Mouse (Mus musculus): ENCODE measurements around the gene Creb5. TPM values are rescaled to one million over a fixed set of nuclear protein-coding genes. Genes with fewer than 3 reads are reported as not detected.
A peak's percentile ranks its signal among the peaks of the same experiment; 100 is the strongest.

Creb5 gene
- polyA plus RNA-seq, 1 experiment from 2014 or later = 0.20 TPM

DNA sequence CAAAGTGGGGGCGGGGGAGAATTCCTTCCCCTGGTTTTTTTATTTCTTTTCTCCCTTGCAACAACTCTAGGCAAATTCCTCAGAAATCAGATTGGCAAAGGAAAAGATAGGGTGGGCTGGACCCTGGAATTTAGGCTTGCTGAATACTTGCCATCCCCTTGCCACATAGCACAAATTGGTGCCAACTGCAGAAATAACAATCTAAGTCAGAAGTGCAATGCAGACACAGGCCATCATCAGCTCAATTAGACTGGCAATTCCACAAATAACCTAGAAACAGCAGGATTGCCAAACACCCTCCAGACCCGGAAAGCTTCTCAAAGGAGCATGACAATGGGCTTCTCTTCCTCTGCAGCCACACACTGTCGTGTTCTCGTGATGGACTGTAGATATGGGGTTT is 15.4 kb upstream of the Creb5 start:
- Histone ChIP-seq H3K4me3 (ENCODE audit: low read depth, low read length) (no peak overlapping the region), H3K4me2 (ENCODE audit: low read depth, low read length) (no peak overlapping the region), H3K9ac (replicated peaks) (no peak overlapping the region), H3K36me3 (replicated peaks; ENCODE audit: insufficient read depth, low read length) (no peaks in the 10 kb centered on the region), H3K9me3 (ENCODE audit: low read length) (no peaks in the 10 kb centered on the region), H3K27ac (ENCODE audit: low read depth) (no peak overlapping the region), H3K4me1 (ENCODE audit: insufficient read depth) (no peaks in the 10 kb centered on the region), H3K27me3 (ENCODE audit: insufficient read depth, low read length) (peaks cover 8% of the 10 kb centered on the region; the same call in 1 of the 2 replicates)
- TF ChIP-seq CTCF (IDR thresholded peaks at IDR 0.05; ENCODE audit: low read depth) (no peak), EP300 (IDR thresholded peaks at IDR 0.05; ENCODE audit: low read depth) (no peak)
- ATAC-seq (no peak), DNase-seq (no peak)
- WGBS (ENCODE audit: insufficient replicate concordance) = 49% methylated on average over 4 of the region's 4 CpGs

DNA sequence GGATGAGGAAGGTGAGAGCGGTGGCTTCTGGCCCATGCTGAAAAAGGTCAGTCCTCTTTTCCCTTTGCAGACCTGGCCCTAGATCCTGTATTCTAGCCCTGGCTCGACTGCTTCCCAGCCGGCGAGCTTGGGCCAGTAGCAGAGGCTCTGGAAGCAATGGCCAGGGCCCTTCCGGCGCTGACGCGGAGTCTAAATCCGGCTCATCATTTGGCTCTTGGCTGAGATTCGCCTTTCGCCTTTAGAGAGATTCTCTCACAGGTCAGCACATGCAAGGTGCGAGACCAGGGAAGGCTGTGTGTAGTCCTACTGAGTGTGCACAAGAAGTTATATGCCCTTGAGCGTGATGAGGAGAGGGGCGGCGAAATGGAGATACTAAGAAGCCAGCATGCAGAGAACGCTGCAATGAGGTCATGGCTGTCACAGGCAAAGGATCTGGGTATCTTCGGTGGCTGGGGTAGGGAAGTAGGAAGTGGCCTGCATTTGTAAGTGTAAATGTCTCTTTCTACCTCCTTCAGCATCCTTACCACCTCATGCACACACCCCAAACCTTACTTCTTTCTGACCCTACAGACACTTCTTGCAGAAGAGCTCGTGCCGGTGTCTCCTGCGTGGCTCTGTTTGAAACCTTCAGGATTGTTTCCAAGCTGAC is 557 bp upstream of the Creb5 start:
- ATAC-seq (peak; percentile 16; the same call in 1 of the 2 replicates), DNase-seq (no peak)
- Histone ChIP-seq H3K27ac (ENCODE audit: low read depth) (no peak overlapping the region), H3K36me3 (replicated peaks; ENCODE audit: insufficient read depth, low read length) (no peaks in the 10 kb centered on the region), H3K9me3 (ENCODE audit: low read length) (no peaks in the 10 kb centered on the region), H3K4me1 (ENCODE audit: insufficient read depth) (peaks cover 11% of the 10 kb centered on the region), H3K9ac (replicated peaks) (no peak overlapping the region), H3K27me3 (ENCODE audit: insufficient read depth, low read length) (peaks cover 70% of the 10 kb centered on the region), H3K4me3 (ENCODE audit: low read depth, low read length) (peak overlapping the region; percentile 32), H3K4me2 (ENCODE audit: low read depth, low read length) (peak overlapping the region; percentile 60)
- TF ChIP-seq CTCF (IDR thresholded peaks at IDR 0.05; ENCODE audit: low read depth) (no peak), EP300 (IDR thresholded peaks at IDR 0.05; ENCODE audit: low read depth) (no peak)
- WGBS (ENCODE audit: insufficient replicate concordance) = 4% methylated on average over 20 of the region's 20 CpGs

DNA sequence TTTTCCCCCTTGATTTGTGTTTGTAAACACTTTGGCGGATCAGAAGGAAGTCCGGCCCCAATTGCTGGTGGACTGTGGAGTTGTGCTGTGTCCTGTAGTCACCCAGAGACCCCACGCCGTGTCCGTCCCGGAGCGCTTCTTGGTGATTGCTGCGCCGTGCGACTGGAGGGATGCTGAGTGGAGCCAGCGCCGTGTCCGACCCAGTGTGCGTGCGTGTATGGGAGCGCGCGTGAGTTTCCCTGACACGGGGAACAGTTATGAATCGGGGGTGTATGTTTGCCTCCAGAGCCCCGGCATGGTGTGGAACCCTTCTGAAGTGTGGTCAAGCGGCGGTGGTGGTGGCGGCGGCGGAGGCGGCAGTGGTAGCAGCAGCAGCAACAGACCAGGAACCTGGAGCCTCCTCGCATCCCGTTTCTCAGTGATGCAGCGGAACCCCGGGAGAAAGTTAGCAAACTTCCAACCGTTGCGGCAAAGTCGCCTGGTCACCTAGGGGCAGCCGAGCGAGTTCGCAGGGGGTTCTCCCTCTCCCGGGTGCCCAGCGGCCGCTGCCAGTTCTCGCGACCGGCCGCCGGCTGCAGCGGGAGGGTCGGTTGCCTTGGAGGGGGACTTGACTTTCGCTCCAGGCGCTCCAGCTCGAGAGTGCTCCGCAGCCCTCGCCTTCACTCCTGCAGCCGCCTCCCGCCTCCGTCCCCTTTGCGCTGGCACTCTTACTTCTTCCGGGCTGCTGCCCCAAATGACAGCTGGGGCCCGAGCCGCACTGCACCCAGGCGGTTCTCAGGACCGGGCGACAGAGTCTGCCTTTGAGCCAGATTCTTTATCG is 702 bp downstream of the Creb5 start:
- DNase-seq = peak; percentile 18
- H3K9me3 ChIP-seq (ENCODE audit: low read length) = no peaks in the 10 kb centered on the region
- H3K27me3 ChIP-seq (ENCODE audit: insufficient read depth, low read length) = peaks cover 78% of the 10 kb centered on the region
- peak; percentile 28; the same call in 1 of the 2 replicates for ATAC-seq
- peak overlapping the region; percentile 60 for H3K4me2 ChIP-seq (ENCODE audit: low read depth, low read length)
- H3K9ac ChIP-seq (replicated peaks) = peak overlapping the region; percentile 0
- H3K36me3 ChIP-seq (replicated peaks; ENCODE audit: insufficient read depth, low read length) = no peaks in the 10 kb centered on the region
- peaks cover 11% of the 10 kb centered on the region for H3K4me1 ChIP-seq (ENCODE audit: insufficient read depth)
- 1% methylated on average over 63 of the region's 63 CpGs for WGBS (ENCODE audit: insufficient replicate concordance)
- peak overlapping the region; percentile 32 for H3K4me3 ChIP-seq (ENCODE audit: low read depth, low read length)
- H3K27ac ChIP-seq (ENCODE audit: low read depth) = no peak overlapping the region
- TF ChIP-seq EP300 (IDR thresholded peaks at IDR 0.05; ENCODE audit: low read depth) (no peak), CTCF (IDR thresholded peaks at IDR 0.05; ENCODE audit: low read depth) (no peak)

DNA sequence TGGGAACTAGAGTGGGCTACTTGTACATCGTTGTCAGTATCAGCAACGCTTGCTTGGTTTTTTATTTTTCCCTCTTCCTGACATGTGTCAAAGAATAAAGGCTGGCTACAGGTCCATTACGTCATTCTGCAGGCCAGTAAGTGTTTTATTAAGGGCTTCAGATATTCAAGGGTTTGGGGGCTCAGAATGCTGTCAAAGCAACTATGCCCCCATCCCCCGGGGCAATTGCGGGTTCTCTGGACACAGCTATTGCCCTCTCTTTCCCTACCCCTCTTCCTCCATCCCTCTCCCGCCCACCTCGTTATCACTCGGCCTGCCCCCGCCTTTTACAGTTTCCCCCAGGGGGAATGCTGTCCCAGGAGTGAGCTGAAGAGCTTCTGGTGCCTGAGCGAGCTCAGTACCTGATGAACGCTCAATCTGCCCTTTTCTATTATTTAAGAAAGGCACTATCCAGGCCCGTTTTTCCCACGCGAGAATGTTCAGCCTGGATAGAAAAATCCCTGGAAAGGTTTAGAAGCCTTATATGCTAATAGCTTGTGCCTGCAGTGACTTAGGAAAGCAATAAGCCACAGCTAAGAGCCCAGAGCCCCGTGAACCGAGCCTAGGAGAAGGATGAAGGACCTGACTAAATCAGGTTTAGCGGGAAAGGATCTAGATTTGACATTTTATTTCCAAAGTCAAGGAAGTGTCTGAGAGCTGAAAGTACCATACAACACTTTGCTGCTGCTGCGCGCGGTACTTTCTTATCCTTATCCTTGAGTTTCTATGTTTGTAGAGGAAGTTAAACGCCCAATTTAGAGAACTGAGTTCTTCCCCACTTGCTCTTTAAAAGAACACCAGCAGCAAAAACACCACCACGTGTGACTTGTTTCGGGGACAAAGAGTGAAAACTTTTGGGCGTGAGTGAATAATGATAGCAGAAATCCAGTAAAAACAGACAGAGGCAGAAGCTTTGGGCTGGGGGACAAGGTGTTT is 1.8 kb downstream of the Creb5 start:
- peaks cover 11% of the 10 kb centered on the region for H3K4me1 ChIP-seq (ENCODE audit: insufficient read depth)
- ATAC-seq (no peak), DNase-seq (no peak)
- WGBS (ENCODE audit: insufficient replicate concordance) = 3% methylated on average over 24 of the region's 24 CpGs
- H3K27me3 ChIP-seq (ENCODE audit: insufficient read depth, low read length) = peaks cover 77% of the 10 kb centered on the region
- no peaks in the 10 kb centered on the region for H3K36me3 ChIP-seq (replicated peaks; ENCODE audit: insufficient read depth, low read length)
- H3K27ac ChIP-seq (ENCODE audit: low read depth) = no peak overlapping the region
- no peak overlapping the region for H3K9ac ChIP-seq (replicated peaks)
- peak overlapping the region; percentile 60; the same call in 1 of the 2 replicates for H3K4me2 ChIP-seq (ENCODE audit: low read depth, low read length)
- H3K9me3 ChIP-seq (ENCODE audit: low read length) = no peaks in the 10 kb centered on the region
- H3K4me3 ChIP-seq (ENCODE audit: low read depth, low read length) = 0 out of 2 replicates have a peak overlapping the region, but pooled peaks have one; percentile 32
- TF ChIP-seq EP300 (IDR thresholded peaks at IDR 0.05; ENCODE audit: low read depth) (no peak), CTCF (IDR thresholded peaks at IDR 0.05; ENCODE audit: low read depth) (no peak)

DNA sequence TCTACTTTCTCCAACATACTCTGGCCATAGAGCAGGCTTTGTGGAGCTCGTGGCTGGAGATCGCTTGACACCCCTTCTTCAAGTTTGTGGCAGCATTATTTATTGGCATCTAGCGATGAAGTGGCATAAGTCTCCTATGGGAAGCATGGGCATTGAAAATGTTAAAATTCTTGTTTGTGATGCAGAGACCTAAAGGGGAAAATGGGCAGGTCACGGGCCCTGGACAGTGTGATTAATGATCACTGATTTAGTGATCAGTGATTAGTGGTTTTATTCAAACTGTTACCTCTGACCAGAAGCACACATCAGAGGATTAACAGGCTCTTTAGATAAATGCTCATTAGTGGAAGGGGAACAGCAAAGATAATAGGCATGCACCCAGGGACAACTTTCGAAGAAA is 2.6 kb downstream of the Creb5 start:
- Histone ChIP-seq H3K9me3 (ENCODE audit: low read length) (no peaks in the 10 kb centered on the region), H3K36me3 (replicated peaks; ENCODE audit: insufficient read depth, low read length) (no peaks in the 10 kb centered on the region), H3K4me2 (ENCODE audit: low read depth, low read length) (no peak overlapping the region), H3K9ac (replicated peaks) (no peak overlapping the region), H3K27me3 (ENCODE audit: insufficient read depth, low read length) (peaks cover 69% of the 10 kb centered on the region), H3K4me3 (ENCODE audit: low read depth, low read length) (no peak overlapping the region), H3K27ac (ENCODE audit: low read depth) (no peak overlapping the region), H3K4me1 (ENCODE audit: insufficient read depth) (peaks cover 11% of the 10 kb centered on the region)
- DNase-seq (no peak), ATAC-seq (no peak)
- no peak for TF ChIP-seq CTCF (IDR thresholded peaks at IDR 0.05; ENCODE audit: low read depth)
- 26% methylated on average over 5 of the region's 5 CpGs for WGBS (ENCODE audit: insufficient replicate concordance)
